Mouse (Mus musculus): ENCODE data around the gene Cryab. TPM values are rescaled to one million over a fixed set of nuclear protein-coding genes. Genes with fewer than 3 reads are reported as not detected.

Cryab gene
- total RNA-seq, 2 experiments from 2014 or later: not detected

DNA sequence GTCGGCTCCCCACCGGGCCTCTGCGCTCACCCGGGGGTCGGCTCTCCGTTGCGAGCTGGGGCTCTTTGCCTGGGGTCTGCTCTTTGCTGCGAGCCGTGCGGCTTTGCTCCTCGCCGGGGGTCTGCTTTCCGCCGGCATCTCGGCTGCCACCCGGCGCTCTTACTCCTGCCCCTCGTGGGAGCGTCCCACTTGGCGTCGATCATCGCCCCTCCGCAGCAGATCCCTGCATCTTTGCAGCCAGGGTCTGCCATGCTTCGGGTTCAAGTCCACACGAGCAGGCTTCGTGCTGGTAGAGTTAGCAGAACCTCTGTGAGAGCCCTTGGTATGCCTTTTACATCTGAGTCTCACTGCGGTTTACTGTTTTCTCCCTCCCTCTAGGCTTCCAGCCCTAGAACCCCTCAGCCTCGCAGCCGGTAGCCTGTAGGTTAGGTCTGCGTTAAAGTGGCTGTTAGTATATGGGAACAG is 24.6 kb downstream of the Cryab start:
- ATAC-seq (replicated peaks; ENCODE audit: low FRiP score, poor library complexity, severe bottlenecking): peak; percentile 37

DNA sequence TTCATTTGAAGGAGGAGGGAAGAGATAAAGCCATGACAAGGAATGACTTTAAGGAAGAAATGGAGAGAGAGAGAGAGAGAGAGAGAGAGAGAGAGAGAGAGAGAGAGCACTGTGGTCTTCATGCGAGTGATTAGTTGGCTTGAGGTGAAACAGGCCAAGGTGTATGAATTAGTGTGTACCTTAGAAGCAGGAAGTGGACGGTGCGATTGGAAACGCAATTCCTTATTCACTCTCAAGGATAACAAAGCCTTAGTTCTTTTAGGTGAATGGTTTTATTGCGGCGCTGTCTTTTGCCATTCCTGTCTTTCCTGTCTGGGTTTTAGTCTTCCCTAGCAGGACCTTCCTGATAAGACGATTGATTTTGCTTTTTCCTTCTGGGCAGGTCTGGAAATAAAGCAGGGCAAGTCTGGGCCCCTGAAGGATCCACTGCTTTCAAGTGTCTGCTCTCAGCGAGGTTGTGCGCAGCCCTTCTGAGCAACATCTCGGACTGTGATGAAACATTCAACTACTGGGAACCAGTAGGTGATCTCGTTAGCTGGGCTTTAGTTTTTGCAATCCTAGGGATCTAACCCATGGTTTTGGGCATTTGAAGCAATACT is 25.1 kb downstream of the Cryab start:
- no peak for ATAC-seq (replicated peaks; ENCODE audit: low FRiP score, poor library complexity, severe bottlenecking)

- ATAC-seq (replicated peaks; ENCODE audit: low FRiP score, poor library complexity, severe bottlenecking): peak; percentile 82
These were observed 31.0 kb downstream of the Cryab start for GRCm38 (mm10) chr9:50782155-50782554.

DNA sequence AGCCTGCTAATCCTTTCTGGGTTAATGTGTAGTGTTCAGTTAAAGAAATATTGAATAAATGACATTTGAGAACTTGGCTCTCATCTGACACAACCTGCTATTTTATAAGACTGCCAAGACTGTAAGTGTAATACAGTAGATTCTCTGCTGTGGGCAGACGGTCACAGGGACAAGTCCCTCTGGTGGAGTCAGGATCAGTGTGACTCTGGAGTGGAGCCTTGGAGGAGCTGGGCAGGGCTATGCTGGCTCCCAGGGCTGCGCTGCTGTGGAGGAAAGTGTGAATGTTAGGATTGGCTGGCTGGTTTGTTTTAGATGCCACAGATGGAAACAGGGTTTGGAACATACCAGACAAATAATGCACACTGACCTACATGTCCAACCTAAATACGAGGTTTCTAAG is 44.1 kb downstream of the Cryab start:
- ATAC-seq (replicated peaks; ENCODE audit: low FRiP score, poor library complexity, severe bottlenecking): no peak

- no peak for ATAC-seq (replicated peaks; ENCODE audit: low FRiP score, poor library complexity, severe bottlenecking)
These were observed 45.7 kb downstream of the Cryab start for GRCm38 (mm10) chr9:50796776-50797175.

DNA sequence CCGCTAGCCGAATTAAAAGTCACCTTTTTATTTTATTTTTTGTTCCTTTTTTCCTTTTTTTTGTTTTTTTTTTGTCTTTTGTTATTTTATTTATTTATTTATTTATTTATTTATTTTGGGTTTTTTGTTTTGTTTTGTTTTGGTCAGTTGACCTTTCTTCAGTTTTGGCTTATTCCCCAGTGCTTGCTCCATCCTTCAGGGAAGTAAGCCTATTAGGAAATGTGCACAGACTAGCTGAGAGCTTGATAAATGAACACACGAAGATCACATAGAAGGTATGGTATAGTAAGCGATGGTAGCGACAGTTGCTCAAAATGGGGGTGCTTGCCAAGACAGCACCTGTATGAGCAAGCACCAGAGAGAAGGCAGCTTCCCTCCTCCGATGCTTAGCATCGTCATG is 46.5 kb downstream of the Cryab start:
- no peak for ATAC-seq (replicated peaks; ENCODE audit: low FRiP score, poor library complexity, severe bottlenecking)

GRCm38 (mm10) chr9:50798368-50798767 is 47.2 kb downstream of the Cryab start:
- ATAC-seq (replicated peaks; ENCODE audit: low FRiP score, poor library complexity, severe bottlenecking): no peak

GRCm38 (mm10) chr9:50800985-50801384 is 49.9 kb downstream of the Cryab start:
- peak; percentile 56 for ATAC-seq (replicated peaks; ENCODE audit: low FRiP score, poor library complexity, severe bottlenecking)

DNA sequence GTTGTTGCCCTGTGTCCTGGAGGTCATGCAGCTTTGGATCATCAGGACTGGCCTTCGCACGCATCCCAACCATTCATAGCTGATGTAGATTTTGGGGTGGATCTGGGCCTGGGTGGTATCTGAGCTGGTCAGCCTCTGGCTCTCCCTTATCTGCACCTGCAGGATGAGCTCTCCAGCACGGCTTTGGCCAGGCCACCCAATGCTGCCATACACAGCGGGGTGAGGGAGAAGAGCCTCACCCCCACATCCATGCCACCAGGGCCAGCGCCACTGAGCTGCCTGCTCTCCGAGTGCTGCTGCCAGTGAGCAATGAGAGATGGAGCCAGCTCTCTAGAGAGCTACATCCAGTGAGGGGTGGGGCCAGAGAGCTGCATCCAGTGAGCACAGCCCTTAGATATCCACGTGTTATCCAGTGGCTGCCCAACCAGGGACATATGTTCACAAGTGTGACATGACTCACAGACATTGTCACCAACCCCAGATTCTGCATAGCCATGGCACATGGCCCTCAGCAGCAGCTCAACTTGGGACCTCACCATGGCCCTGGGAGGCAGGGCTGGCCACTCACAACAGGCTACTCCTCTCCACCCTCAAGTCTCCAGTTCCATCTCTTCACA is 52.0 kb downstream of the Cryab start:
- peak; percentile 91 for ATAC-seq (replicated peaks; ENCODE audit: low FRiP score, poor library complexity, severe bottlenecking)

Other genes with a start within 250 kb of the Cryab start
- 16.3 and 20.5 TPM in 2 replicates for gene Pts, start 222.6 kb upstream of the Cryab start, total RNA-seq (2015; ENCODE audit: low replicate concordance)
- gene Pts, start 222.6 kb upstream of the Cryab start, total RNA-seq (2017; ENCODE audit: low replicate concordance): 15.8 and 19.4 TPM in 2 replicates
- 21.5 TPM in 1 of 2 replicates, not detected in the other for gene Il18, start 196.5 kb upstream of the Cryab start, total RNA-seq (2015; ENCODE audit: low replicate concordance)
- gene Il18, start 196.5 kb upstream of the Cryab start, total RNA-seq (2017; ENCODE audit: low replicate concordance): 2.4 and 3.7 TPM in 2 replicates
- 0.84 and 1.7 TPM in 2 replicates for gene Bco2, start 196.1 kb upstream of the Cryab start, total RNA-seq (2015; ENCODE audit: low replicate concordance)
- 0.17 and 2.0 TPM in 2 replicates for gene Bco2, start 196.1 kb upstream of the Cryab start, total RNA-seq (2017; ENCODE audit: low replicate concordance)
- not detected in 2 replicates for gene Tex12, start 190.0 kb upstream of the Cryab start, total RNA-seq (2015; ENCODE audit: low replicate concordance)
- gene Tex12, start 190.0 kb upstream of the Cryab start, total RNA-seq (2017; ENCODE audit: low replicate concordance): not detected in 2 replicates
- gene Sdhd, start 147.5 kb upstream of the Cryab start, total RNA-seq (2015; ENCODE audit: low replicate concordance): 50.0 and 63.1 TPM in 2 replicates
- 26.2 and 57.2 TPM in 2 replicates for gene Sdhd, start 147.5 kb upstream of the Cryab start, total RNA-seq (2017; ENCODE audit: low replicate concordance)
- 21.1 and 27.1 TPM in 2 replicates for gene Timm8b, start 147.4 kb upstream of the Cryab start, total RNA-seq (2015; ENCODE audit: low replicate concordance)
- gene Timm8b, start 147.4 kb upstream of the Cryab start, total RNA-seq (2017; ENCODE audit: low replicate concordance): 27.5 and 70.9 TPM in 2 replicates
- not detected in 2 replicates for gene Pih1d2, start 134.0 kb upstream of the Cryab start, total RNA-seq (2015; ENCODE audit: low replicate concordance)
- gene Pih1d2, start 134.0 kb upstream of the Cryab start, total RNA-seq (2017; ENCODE audit: low replicate concordance): 0.42 and 1.0 TPM in 2 replicates
- 9.0 and 15.3 TPM in 2 replicates for gene Nkapd1, start 133.9 kb upstream of the Cryab start, total RNA-seq (2015; ENCODE audit: low replicate concordance)
- gene Nkapd1, start 133.9 kb upstream of the Cryab start, total RNA-seq (2017; ENCODE audit: low replicate concordance): 5.3 and 7.2 TPM in 2 replicates
- gene Dlat, start 91.5 kb upstream of the Cryab start, total RNA-seq (2015; ENCODE audit: low replicate concordance): 16.7 and 19.8 TPM in 2 replicates
- 6.7 and 16.4 TPM in 2 replicates for gene Dlat, start 91.5 kb upstream of the Cryab start, total RNA-seq (2017; ENCODE audit: low replicate concordance)
- gene Dixdc1, start 11.8 kb upstream of the Cryab start, total RNA-seq (2015; ENCODE audit: low replicate concordance): not detected in 2 replicates
- gene Dixdc1, start 11.8 kb upstream of the Cryab start, total RNA-seq (2017; ENCODE audit: low replicate concordance): 0.68 TPM in 1 of 2 replicates, not detected in the other
- not detected in 2 replicates for gene 2310030G06Rik, start 4.8 kb upstream of the Cryab start, total RNA-seq (2015; ENCODE audit: low replicate concordance)
- not detected in 2 replicates for gene 2310030G06Rik, start 4.8 kb upstream of the Cryab start, total RNA-seq (2017; ENCODE audit: low replicate concordance)
- gene Hspb2, start 1.0 kb downstream of the Cryab start, total RNA-seq (2015; ENCODE audit: low replicate concordance): not detected in 2 replicates
- gene Hspb2, start 1.0 kb downstream of the Cryab start, total RNA-seq (2017; ENCODE audit: low replicate concordance): not detected in 2 replicates
- 2.5 and 5.8 TPM in 2 replicates for gene Fdxacb1, start 16.9 kb downstream of the Cryab start, total RNA-seq (2015; ENCODE audit: low replicate concordance)
- 2.2 and 3.5 TPM in 2 replicates for gene Fdxacb1, start 16.9 kb downstream of the Cryab start, total RNA-seq (2017; ENCODE audit: low replicate concordance)
- 46.1 and 60.4 TPM in 2 replicates for gene Alg9, start 23.7 kb downstream of the Cryab start, total RNA-seq (2015; ENCODE audit: low replicate concordance)
- 18.0 and 28.7 TPM in 2 replicates for gene Alg9, start 23.7 kb downstream of the Cryab start, total RNA-seq (2017; ENCODE audit: low replicate concordance)
- gene 1110032A03Rik, start 24.2 kb downstream of the Cryab start, total RNA-seq (2015; ENCODE audit: low replicate concordance): 30.6 and 50.6 TPM in 2 replicates
- 38.8 and 44.6 TPM in 2 replicates for gene 1110032A03Rik, start 24.2 kb downstream of the Cryab start, total RNA-seq (2017; ENCODE audit: low replicate concordance)
- 43.5 and 61.5 TPM in 2 replicates for gene Ppp2r1b, start 94.0 kb downstream of the Cryab start, total RNA-seq (2015; ENCODE audit: low replicate concordance)
- 71.8 and 77.1 TPM in 2 replicates for gene Ppp2r1b, start 94.0 kb downstream of the Cryab start, total RNA-seq (2017; ENCODE audit: low replicate concordance)